Mouse (Mus musculus): ENCODE measurements around the gene Gm49450.

- no peak for TF ChIP-seq CTCF (IDR thresholded peaks at IDR 0.05; ENCODE audit: low read depth)
- TF ChIP-seq EP300 (optimal IDR thresholded peaks at IDR 0.05): no peak
Measured at GRCm38 (mm10) chr15:98893036-98893435, 60.3 kb downstream of the Gm49450 start.
